ENCODE assay signal across 12 mouse cellular contexts in genomic region chr11:52602061-52602561, GRCm38 (mm10).
A peak's percentile ranks its signal among the peaks of the same experiment; 100 is the strongest.
DNase-seq lines count a peak whose midpoint lies in the region; ATAC-seq and TF ChIP-seq lines count a peak whose summit lies in the region.
"Had no signal": no experiment of that assay in that cellular context is flagged by ENCODE, and none has a peak within 500 bp of the region (broad histone marks: within the 10 kb centered on the region; RNA-seq: fewer than 3 reads in every experiment).

No protein-coding gene starts in this region.

- no peak for TF ChIP-seq POLR2A in cerebellum, adult 2 months (IDR thresholded peaks at IDR 0.05; ENCODE audit: borderline replicate concordance, insufficient read depth, low read length)

- DNase-seq in cerebellum, adult 2 months, result peak; percentile 13 to 14
- no peak for DNase-seq in cerebellum, adult 9-10 months
- DNase-seq in adrenal gland, postnatal 10 days, result peak; percentile 70
- DNase-seq in layer of hippocampus, adult 2 months (ENCODE audit: low spot score in 2 of 2), result peak; percentile 45 to 65
- DNase-seq in left cerebral cortex, postnatal 25 days (ENCODE audit: low spot score in 2 of 2), result peak; percentile 32 to 73
- no peak for DNase-seq in lung, postnatal 25 days (ENCODE audit: low spot score)
- DNase-seq in thymus, postnatal 0 days (ENCODE audit: low spot score), result no peak
- DNase-seq: gastrocnemius, postnatal 14 days; lung, adult 18-20 months had no signal

- no peaks in the 10 kb centered on the region for H3K27me3 ChIP-seq in cerebellum, adult 2 months (ENCODE audit: control insufficient read depth, insufficient read depth, low read length)
- no peaks in the 10 kb centered on the region for H3K27me3 ChIP-seq in forebrain, embryonic 16.5 days (replicated peaks; ENCODE audit: control insufficient read depth, insufficient read depth, low read length)

- no peaks in the 10 kb centered on the region for H3K36me3 ChIP-seq in forebrain, embryonic 16.5 days (ENCODE audit: control insufficient read depth, insufficient read depth)
- H3K36me3 ChIP-seq: limb, embryonic 10.5 days had no signal

- H3K9me3 ChIP-seq in forebrain, embryonic 16.5 days (ENCODE audit: control insufficient read depth, low read length), result no peaks in the 10 kb centered on the region
- H3K9me3 ChIP-seq: limb, embryonic 10.5 days had no signal

- H3K9ac ChIP-seq in forebrain, embryonic 16.5 days (replicated peaks; ENCODE audit: low read depth, low read length), result no peak overlapping the region

- H3K4me3 ChIP-seq in cerebellum, adult 2 months (replicated peaks; ENCODE audit: insufficient read depth, low read depth, low read length), result no peak overlapping the region
- H3K4me3 ChIP-seq in layer of hippocampus, adult 2 months, result no peak overlapping the region
- no peak overlapping the region for H3K4me3 ChIP-seq in forebrain, embryonic 16.5 days (replicated peaks; ENCODE audit: low read length)
- H3K4me3 ChIP-seq: limb, embryonic 10.5 days had no signal

- no peak for TF ChIP-seq CTCF in cerebellum, adult 2 months (IDR thresholded peaks at IDR 0.05; ENCODE audit: borderline replicate concordance, insufficient read depth, low read depth, low read length)
- no peak for TF ChIP-seq CTCF in layer of hippocampus, adult 2 months (conservative IDR thresholded peaks at IDR 0.05)

- H3K4me1 ChIP-seq in cerebellum, adult 2 months (ENCODE audit: control insufficient read depth, insufficient read depth, low read length), result no peaks in the 10 kb centered on the region
- no peaks in the 10 kb centered on the region for H3K4me1 ChIP-seq in forebrain, embryonic 16.5 days (replicated peaks; ENCODE audit: control insufficient read depth, insufficient read depth, low read length)
- H3K4me1 ChIP-seq: limb, embryonic 10.5 days had no signal

- no peak overlapping the region for H3K27ac ChIP-seq in cerebellum, adult 2 months (ENCODE audit: insufficient read depth, low read length)
- peak overlapping the region; percentile 70 for H3K27ac ChIP-seq in layer of hippocampus, adult 2 months
- H3K27ac ChIP-seq in forebrain, embryonic 16.5 days (ENCODE audit: low read length), result no peak overlapping the region
- H3K27ac ChIP-seq: limb, embryonic 10.5 days had no signal

- ATAC-seq in forebrain, embryonic 16.5 days, result no peak
- ATAC-seq: intestine, embryonic 16.5 days had no signal

- intact Hi-C loops in left cerebral cortex, postnatal 25 days (cut with DNase I), result loop anchor here (2.0 kb wide), 1 partner anchor 65 kb away; no protein-coding TSS in a partner anchor

- H3K4me2 ChIP-seq in forebrain, embryonic 16.5 days (ENCODE audit: low read length), result no peak overlapping the region

- 13% methylated on average over 15 of the region's 15 CpGs for WGBS in cerebellum, adult 2 months
- 73% methylated on average over 15 of the region's 15 CpGs for WGBS in forebrain, embryonic 16.5 days

Comparison
In these comparisons a context has a peak if more than half of its experiments do, and no peak if none do; other contexts are left out.
1. DNase-seq: peak in cerebellum, adult 2 months (2 of 2), adrenal gland, postnatal 10 days (single experiment), layer of hippocampus, adult 2 months (2 of 2) and left cerebral cortex, postnatal 25 days (2 of 2); none in cerebellum, adult 9-10 months (single experiment), lung, postnatal 25 days (single experiment) and thymus, postnatal 0 days (single experiment).